Mouse (Mus musculus) liver, embryonic 11.5 days (tissue): ENCODE data around the gene Defb23. TPM values are rescaled to one million over a fixed set of nuclear protein-coding genes. Genes with fewer than 3 reads are reported as not detected.

Experiments
- ATAC-seq: fragments of 200-750 bp; cut with Nextera tagmentation; replicated peaks from 2 replicates; pipeline ENCODE4 v1.8.0; 2017; ENCODE audit warnings: moderate number of reproducible peaks, mild to moderate bottlenecking, moderate TSS enrichment, moderate library complexity; ENCODE audit not compliant: low FRiP score
- DNase-seq: peaks from one replicate; pipeline ENCODE4 v3.0.0-alpha.2; 2017; ENCODE audit warnings: low spot score
- H3K27ac ChIP-seq: fragments of 300-500 bp; sonication (generic); 2 replicates; pipeline ENCODE4 v1.5.1; 2014; ENCODE audit warnings: mild to moderate bottlenecking, low read depth, low read length, control low read depth
- H3K27me3 ChIP-seq: fragments of 300-500 bp; sonication (generic); replicated peaks from 2 replicates; pipeline ENCODE4 v1.6.1; 2014; ENCODE audit warnings: low read length, mixed read lengths; ENCODE audit not compliant: control insufficient read depth, insufficient read depth
- H3K36me3 ChIP-seq: fragments of 300-500 bp; sonication (generic); 2 replicates; pipeline ENCODE4 v1.6.1; 2014; ENCODE audit warnings: mild to moderate bottlenecking, low read length, moderate library complexity, mixed read lengths; ENCODE audit not compliant: control insufficient read depth, insufficient read depth
- H3K4me1 ChIP-seq: fragments of 300-500 bp; sonication (generic); replicated peaks from 2 replicates; pipeline ENCODE4 v1.6.1; 2014; ENCODE audit warnings: low read length, mixed read lengths; ENCODE audit not compliant: control insufficient read depth, insufficient read depth
- H3K4me2 ChIP-seq: fragments of 300-500 bp; sonication (generic); 2 replicates; pipeline ENCODE4 v1.6.1; 2014; ENCODE audit warnings: mild to moderate bottlenecking, control low read depth, moderate library complexity
- H3K4me3 ChIP-seq: fragments of 300-500 bp; sonication (generic); 2 replicates; pipeline ENCODE4 v1.5.1; 2014; ENCODE audit warnings: low read depth, low read length, control low read depth
- H3K9ac ChIP-seq: fragments of 300-500 bp; sonication (generic); 2 replicates; pipeline ENCODE4 v1.6.1; 2014; ENCODE audit warnings: low read depth, low read length, control low read depth
- H3K9me3 ChIP-seq: fragments of 300-500 bp; sonication (generic); 2 replicates; pipeline ENCODE4 v1.6.1; 2016; ENCODE audit warnings: low read length, inconsistent platforms, mixed read lengths; ENCODE audit not compliant: control insufficient read depth
- WGBS: fragments of 180-500 bp; shearing (Covaris S2); extraction: QIAGEN DNeasy Blood & Tissue Kit; methylation state at CpG from one replicate; pipeline ENCODE4 v1.1.7; 2014; 5-methylcytosine and 5-hydroxymethylcytosine counted together
- polyA plus RNA-seq: library from polyadenylated mRNA; unstranded; fragments of >200 nt; fragmentation: Nextera tagmentation; extraction: Ambion mirVana; gene quantifications from 2 replicates; pipeline ENCODE4 v1.2.1, GENCODE M21; 2014

The Defb23 gene
- polyA plus RNA-seq, 1 experiment from 2014 or later, result not detected

GRCm38 (mm10) chr2:152410971-152411371, 53.4 kb downstream of the Defb23 start:
- H3K9ac ChIP-seq, result peak overlapping the region; percentile 10
- peak; percentile 11; the same call in 1 of the 2 replicates for ATAC-seq
- H3K4me2 ChIP-seq, result peak overlapping the region; percentile 92
- H3K27me3 ChIP-seq, result no peaks in the 10 kb centered on the region
- peaks cover 33% of the 10 kb centered on the region for H3K4me1 ChIP-seq
- peaks cover 4% of the 10 kb centered on the region; the same call in 1 of the 2 replicates for H3K36me3 ChIP-seq
- H3K9me3 ChIP-seq, result peaks cover 1% of the 10 kb centered on the region; the same call in 1 of the 2 replicates
- WGBS, result 2% methylated on average over 15 of the region's 15 CpGs
- H3K4me3 ChIP-seq, result peak overlapping the region; percentile 86
- peak; percentile 78 for DNase-seq
- peak overlapping the region; percentile 88 for H3K27ac ChIP-seq

GRCm38 (mm10) chr2:152409781-152410180, 54.6 kb downstream of the Defb23 start:
- DNase-seq (no peak), ATAC-seq (no peak)
- Histone ChIP-seq H3K36me3 (peaks cover 4% of the 10 kb centered on the region; the same call in 1 of the 2 replicates), H3K4me2 (no peak overlapping the region), H3K9me3 (no peaks in the 10 kb centered on the region), H3K9ac (no peak overlapping the region), H3K4me3 (no peak overlapping the region), H3K27ac (peak overlapping the region; percentile 88; the same call in 1 of the 2 replicates), H3K27me3 (no peaks in the 10 kb centered on the region), H3K4me1 (peaks cover 37% of the 10 kb centered on the region)
- 77% methylated on average over 6 of the region's 6 CpGs for WGBS

Other genes with a start within 250 kb of the Defb23 start
- 45.1 and 65.2 TPM in 2 replicates for gene Csnk2a1, start 237.8 kb downstream of the Defb23 start, polyA plus RNA-seq
- 25.1 and 25.9 TPM in 2 replicates for gene Tbc1d20, start 170.8 kb downstream of the Defb23 start, polyA plus RNA-seq
- 104 and 105 TPM in 2 replicates for gene Rbck1, start 132.0 kb downstream of the Defb23 start, polyA plus RNA-seq
- 13.9 and 18.1 TPM in 2 replicates for gene Trib3, start 120.6 kb downstream of the Defb23 start, polyA plus RNA-seq
- gene Nrsn2, start 88.0 kb downstream of the Defb23 start, polyA plus RNA-seq, result 0.45 and 0.49 TPM in 2 replicates
- 8.5 and 9.8 TPM in 2 replicates for gene Sox12, start 66.6 kb downstream of the Defb23 start, polyA plus RNA-seq
- gene Zcchc3, start 49.6 kb downstream of the Defb23 start, polyA plus RNA-seq, result 41.6 and 44.6 TPM in 2 replicates
- gene 6820408C15Rik, start 49.0 kb downstream of the Defb23 start, polyA plus RNA-seq, result 0.31 and 1.1 TPM in 2 replicates
- not detected in 2 replicates for gene Defb20, start 12.4 kb upstream of the Defb23 start, polyA plus RNA-seq
- not detected in 2 replicates for gene Defb22, start 25.5 kb upstream of the Defb23 start, polyA plus RNA-seq
- gene Defb26, start 47.1 kb upstream of the Defb23 start, polyA plus RNA-seq, result not detected in 2 replicates
- gene Defb28, start 53.6 kb upstream of the Defb23 start, polyA plus RNA-seq, result not detected in 2 replicates
- gene Defb29, start 75.5 kb upstream of the Defb23 start, polyA plus RNA-seq, result not detected in 2 replicates
- gene Gm17416, start 104.7 kb upstream of the Defb23 start, polyA plus RNA-seq, result not detected in 2 replicates
- gene Defb21, start 108.1 kb upstream of the Defb23 start, polyA plus RNA-seq, result not detected in 2 replicates
- not detected in 2 replicates for gene Defb19, start 115.7 kb upstream of the Defb23 start, polyA plus RNA-seq
- not detected in 2 replicates for gene Defb45, start 134.8 kb upstream of the Defb23 start, polyA plus RNA-seq
- not detected in 2 replicates for gene Defb36, start 139.7 kb upstream of the Defb23 start, polyA plus RNA-seq
- not detected in 2 replicates for gene Defb25, start 158.4 kb upstream of the Defb23 start, polyA plus RNA-seq
- gene Rem1, start 162.3 kb upstream of the Defb23 start, polyA plus RNA-seq, result 1.2 and 1.6 TPM in 2 replicates
- gene H13, start 204.8 kb upstream of the Defb23 start, polyA plus RNA-seq, result 88.6 and 92.1 TPM in 2 replicates
- gene Mcts2, start 222.4 kb upstream of the Defb23 start, polyA plus RNA-seq, result 31.5 and 37.1 TPM in 2 replicates